Mouse (Mus musculus): ENCODE measurements at regions not wholly inside any gene's neighbourhood (a gene's known extent, or its start where the extent isn't known, plus 50 kb on each side); places are given as distances from the start of the nearest gene placed in this dataset.

DNA sequence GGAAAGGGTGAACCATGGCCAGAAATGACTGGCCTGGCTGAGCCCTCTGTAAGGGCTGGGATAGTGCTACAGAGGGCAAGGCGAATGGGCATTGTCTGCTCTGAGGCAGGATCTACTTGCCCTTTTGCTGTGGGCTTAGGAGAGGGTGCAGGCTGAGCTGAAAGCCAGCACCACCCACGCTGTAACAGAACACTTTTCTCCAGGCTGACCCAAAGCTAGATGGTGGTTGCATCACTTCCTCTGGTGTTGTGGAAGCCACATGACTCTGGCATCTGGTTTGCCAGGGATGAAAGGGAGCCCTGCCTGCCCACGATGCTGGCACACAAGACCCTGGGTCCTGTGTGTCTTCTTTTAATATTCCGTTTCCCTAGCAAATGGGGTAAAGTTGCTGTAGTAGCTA, 198.0 kb upstream of the Klf4 start:
- in situ Hi-C loops (cut with MboI; ENCODE audit: low sequenced_read_pairs in 2 of 2, unreplicated experiment in 2 of 2): no loop called here
- Histone ChIP-seq H3K9me3 (ENCODE audit: control insufficient read depth, insufficient read depth, low read depth, low read length) (no peaks in the 10 kb centered on the region), H3K27ac (ENCODE audit: insufficient read depth, low read depth, low read length, poor library complexity, severe bottlenecking) (no peak overlapping the region), H3K36me3 (ENCODE audit: control insufficient read depth, insufficient read depth, low read length, poor library complexity, severe bottlenecking) (no peaks in the 10 kb centered on the region), H3K9ac (ENCODE audit: insufficient read depth, low read depth, low read length, poor library complexity, severe bottlenecking) (no peak overlapping the region), H3K4me1 (ENCODE audit: control insufficient read depth in 2 of 2, insufficient read depth in 2 of 2, low read length in 2 of 2, poor library complexity in 1 of 2) (no peaks in the 10 kb centered on the region), H3K4me3 (ENCODE audit: insufficient read depth in 1 of 2, low read depth in 1 of 2, low read length in 2 of 2, poor library complexity in 1 of 2, severe bottlenecking in 1 of 2) (no peak overlapping the region)
- DNase-seq (ENCODE audit: low read depth, low spot score): no peak
- no peak for TF ChIP-seq ZC3H11A (IDR thresholded peaks at IDR 0.05; ENCODE audit: borderline replicate concordance, low read depth, low read length)

DNA sequence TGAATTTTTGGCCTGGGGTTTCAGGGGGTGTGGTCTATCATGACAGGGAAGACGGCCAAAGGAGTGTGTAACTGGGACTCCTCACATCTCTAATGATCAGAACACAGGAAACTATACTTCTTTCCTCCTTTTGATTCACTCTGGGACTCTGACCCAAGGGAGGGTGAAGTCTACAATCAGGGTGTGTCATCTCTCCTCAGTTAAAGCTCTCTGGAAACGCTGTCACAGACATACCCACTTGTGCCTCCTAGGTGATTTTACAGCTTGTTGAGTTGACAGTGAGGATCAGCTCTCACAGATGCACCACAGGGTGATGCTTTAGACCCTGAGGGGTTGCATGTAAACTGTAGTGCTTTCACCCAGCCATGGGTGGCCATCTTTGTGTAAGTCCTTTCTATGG, 194.9 kb upstream of the Klf4 start:
- H3K9ac ChIP-seq (ENCODE audit: insufficient read depth, low read depth, low read length, poor library complexity, severe bottlenecking): no peak overlapping the region
- in situ Hi-C loops (cut with MboI; ENCODE audit: low sequenced_read_pairs in 2 of 2, unreplicated experiment in 2 of 2): no loop called here
- no peaks in the 10 kb centered on the region for H3K36me3 ChIP-seq (ENCODE audit: control insufficient read depth, insufficient read depth, low read length, poor library complexity, severe bottlenecking)
- H3K4me3 ChIP-seq (ENCODE audit: insufficient read depth in 1 of 2, low read depth in 1 of 2, low read length in 2 of 2, poor library complexity in 1 of 2, severe bottlenecking in 1 of 2): no peak overlapping the region
- H3K27ac ChIP-seq (ENCODE audit: insufficient read depth, low read depth, low read length, poor library complexity, severe bottlenecking): no peak overlapping the region
- H3K9me3 ChIP-seq (ENCODE audit: control insufficient read depth, insufficient read depth, low read depth, low read length): no peaks in the 10 kb centered on the region
- TF ChIP-seq MAFK (IDR thresholded peaks at IDR 0.05; ENCODE audit: insufficient read depth, low read depth, low read length) (no peak), ZC3H11A (IDR thresholded peaks at IDR 0.05; ENCODE audit: borderline replicate concordance, low read depth, low read length) (no peak), CHD2 (IDR thresholded peaks at IDR 0.05; ENCODE audit: low read depth, low read length) (no peak), HCFC1 (IDR thresholded peaks at IDR 0.05; ENCODE audit: borderline replicate concordance, insufficient read depth, low read length) (no peak), ZNF384 (IDR thresholded peaks at IDR 0.05; ENCODE audit: low read depth, low read length) (no peak)
- no peaks in the 10 kb centered on the region for H3K4me1 ChIP-seq (ENCODE audit: control insufficient read depth in 2 of 2, insufficient read depth in 2 of 2, low read length in 2 of 2, poor library complexity in 1 of 2)
- no peak for DNase-seq (ENCODE audit: low read depth, low spot score)

DNA sequence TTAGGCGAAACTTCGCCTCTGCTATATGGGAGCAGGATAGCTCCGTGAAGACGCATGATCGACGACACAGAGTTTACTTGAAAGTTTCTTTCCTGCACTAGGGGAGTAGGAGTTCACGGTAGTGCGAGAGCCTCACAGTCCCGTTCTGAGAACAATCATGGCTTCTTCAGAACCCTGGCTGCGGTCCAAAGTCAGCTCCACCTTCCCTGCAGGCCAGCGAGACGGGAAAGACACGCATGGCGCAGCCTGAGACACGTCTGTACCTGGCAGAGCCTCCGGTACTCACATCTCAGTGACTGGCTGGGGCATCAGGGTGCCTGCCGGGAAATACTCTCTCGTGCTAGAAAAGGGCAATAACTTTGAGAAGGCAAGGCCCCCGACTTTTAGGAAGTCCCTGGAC, 193.8 kb upstream of the Klf4 start:
- no peaks in the 10 kb centered on the region for H3K9me3 ChIP-seq (ENCODE audit: control insufficient read depth, insufficient read depth, low read depth, low read length)
- no peaks in the 10 kb centered on the region for H3K4me1 ChIP-seq (ENCODE audit: control insufficient read depth in 2 of 2, insufficient read depth in 2 of 2, low read length in 2 of 2, poor library complexity in 1 of 2)
- H3K9ac ChIP-seq (ENCODE audit: insufficient read depth, low read depth, low read length, poor library complexity, severe bottlenecking): no peak overlapping the region
- in situ Hi-C loops (cut with MboI; ENCODE audit: low sequenced_read_pairs in 2 of 2, unreplicated experiment in 2 of 2): no loop called here
- H3K27ac ChIP-seq (ENCODE audit: insufficient read depth, low read depth, low read length, poor library complexity, severe bottlenecking): no peak overlapping the region
- no peak for TF ChIP-seq ZNF384 (IDR thresholded peaks at IDR 0.05; ENCODE audit: low read depth, low read length)
- no peak for TF ChIP-seq HCFC1 (IDR thresholded peaks at IDR 0.05; ENCODE audit: borderline replicate concordance, insufficient read depth, low read length)
- TF ChIP-seq ZC3H11A (IDR thresholded peaks at IDR 0.05; ENCODE audit: borderline replicate concordance, low read depth, low read length): no peak
- no peak for TF ChIP-seq MAFK (IDR thresholded peaks at IDR 0.05; ENCODE audit: insufficient read depth, low read depth, low read length)
- no peak for TF ChIP-seq CHD2 (IDR thresholded peaks at IDR 0.05; ENCODE audit: low read depth, low read length)
- no peak overlapping the region for H3K4me3 ChIP-seq (ENCODE audit: insufficient read depth in 1 of 2, low read depth in 1 of 2, low read length in 2 of 2, poor library complexity in 1 of 2, severe bottlenecking in 1 of 2)
- no peak for DNase-seq (ENCODE audit: low read depth, low spot score)
- no peaks in the 10 kb centered on the region for H3K36me3 ChIP-seq (ENCODE audit: control insufficient read depth, insufficient read depth, low read length, poor library complexity, severe bottlenecking)

DNA sequence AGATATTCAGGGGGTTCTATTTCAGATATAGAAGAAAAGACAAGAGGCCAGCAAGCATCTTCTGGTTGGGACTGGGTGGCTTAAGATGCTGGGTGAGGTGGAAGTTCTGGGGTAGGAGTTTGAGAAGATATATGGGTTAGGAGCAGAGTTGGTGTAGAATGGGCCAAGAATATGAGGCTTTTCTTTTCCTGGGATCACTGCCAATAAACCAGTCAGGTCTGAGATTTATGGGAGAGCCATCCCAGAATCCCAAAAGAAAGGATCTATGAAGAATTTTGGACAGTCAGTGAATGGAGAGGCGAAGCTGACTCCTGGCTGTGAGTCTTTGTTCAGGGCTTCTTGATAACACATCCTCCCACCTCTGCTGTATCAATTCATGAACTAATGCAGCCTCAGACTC, 192.0 kb upstream of the Klf4 start:
- H3K4me1 ChIP-seq (ENCODE audit: control insufficient read depth in 2 of 2, insufficient read depth in 2 of 2, low read length in 2 of 2, poor library complexity in 1 of 2): no peaks in the 10 kb centered on the region
- in situ Hi-C loops (cut with MboI; ENCODE audit: low sequenced_read_pairs in 2 of 2, unreplicated experiment in 2 of 2): no loop called here
- no peaks in the 10 kb centered on the region for H3K36me3 ChIP-seq (ENCODE audit: control insufficient read depth, insufficient read depth, low read length, poor library complexity, severe bottlenecking)
- TF ChIP-seq HCFC1 (IDR thresholded peaks at IDR 0.05; ENCODE audit: borderline replicate concordance, insufficient read depth, low read length): no peak
- no peak for TF ChIP-seq ZC3H11A (IDR thresholded peaks at IDR 0.05; ENCODE audit: borderline replicate concordance, low read depth, low read length)
- no peak for TF ChIP-seq ZNF384 (IDR thresholded peaks at IDR 0.05; ENCODE audit: low read depth, low read length)
- no peak for TF ChIP-seq CHD2 (IDR thresholded peaks at IDR 0.05; ENCODE audit: low read depth, low read length)
- no peak for TF ChIP-seq MAFK (IDR thresholded peaks at IDR 0.05; ENCODE audit: insufficient read depth, low read depth, low read length)
- H3K9me3 ChIP-seq (ENCODE audit: control insufficient read depth, insufficient read depth, low read depth, low read length): no peaks in the 10 kb centered on the region
- no peak for DNase-seq (ENCODE audit: low read depth, low spot score)
- H3K27ac ChIP-seq (ENCODE audit: insufficient read depth, low read depth, low read length, poor library complexity, severe bottlenecking): no peak overlapping the region
- H3K9ac ChIP-seq (ENCODE audit: insufficient read depth, low read depth, low read length, poor library complexity, severe bottlenecking): no peak overlapping the region
- no peak overlapping the region for H3K4me3 ChIP-seq (ENCODE audit: insufficient read depth in 1 of 2, low read depth in 1 of 2, low read length in 2 of 2, poor library complexity in 1 of 2, severe bottlenecking in 1 of 2)

GRCm38 (mm10) chr4:55723124-55723523, 190.9 kb upstream of the Klf4 start:
- in situ Hi-C loops (cut with MboI; ENCODE audit: low sequenced_read_pairs in 2 of 2, unreplicated experiment in 2 of 2): no loop called here
- no peak overlapping the region for H3K27ac ChIP-seq (ENCODE audit: insufficient read depth, low read depth, low read length, poor library complexity, severe bottlenecking)
- no peaks in the 10 kb centered on the region for H3K36me3 ChIP-seq (ENCODE audit: control insufficient read depth, insufficient read depth, low read length, poor library complexity, severe bottlenecking)
- H3K4me1 ChIP-seq (ENCODE audit: control insufficient read depth in 2 of 2, insufficient read depth in 2 of 2, low read length in 2 of 2, poor library complexity in 1 of 2): no peaks in the 10 kb centered on the region
- no peaks in the 10 kb centered on the region for H3K9me3 ChIP-seq (ENCODE audit: control insufficient read depth, insufficient read depth, low read depth, low read length)
- no peak overlapping the region for H3K9ac ChIP-seq (ENCODE audit: insufficient read depth, low read depth, low read length, poor library complexity, severe bottlenecking)
- TF ChIP-seq ZNF384 (IDR thresholded peaks at IDR 0.05; ENCODE audit: low read depth, low read length) (no peak), HCFC1 (IDR thresholded peaks at IDR 0.05; ENCODE audit: borderline replicate concordance, insufficient read depth, low read length) (no peak), MAFK (IDR thresholded peaks at IDR 0.05; ENCODE audit: insufficient read depth, low read depth, low read length) (no peak), CHD2 (IDR thresholded peaks at IDR 0.05; ENCODE audit: low read depth, low read length) (no peak), ZC3H11A (IDR thresholded peaks at IDR 0.05; ENCODE audit: borderline replicate concordance, low read depth, low read length) (no peak)
- no peak for DNase-seq (ENCODE audit: low read depth, low spot score)
- H3K4me3 ChIP-seq (ENCODE audit: insufficient read depth in 1 of 2, low read depth in 1 of 2, low read length in 2 of 2, poor library complexity in 1 of 2, severe bottlenecking in 1 of 2): no peak overlapping the region
